Mouse (Mus musculus): ENCODE data around the gene Arid3c. TPM values are rescaled to one million over a fixed set of nuclear protein-coding genes. Genes with fewer than 3 reads are reported as not detected.
"Not testable (repeated sequence)": the region's sequence is repeated elsewhere in the genome, so short reads cannot be mapped to it uniquely, and the experiment has no call there.

Arid3c gene
- polyA plus RNA-seq, 1 experiment from 2014 or later = not detected

DNA sequence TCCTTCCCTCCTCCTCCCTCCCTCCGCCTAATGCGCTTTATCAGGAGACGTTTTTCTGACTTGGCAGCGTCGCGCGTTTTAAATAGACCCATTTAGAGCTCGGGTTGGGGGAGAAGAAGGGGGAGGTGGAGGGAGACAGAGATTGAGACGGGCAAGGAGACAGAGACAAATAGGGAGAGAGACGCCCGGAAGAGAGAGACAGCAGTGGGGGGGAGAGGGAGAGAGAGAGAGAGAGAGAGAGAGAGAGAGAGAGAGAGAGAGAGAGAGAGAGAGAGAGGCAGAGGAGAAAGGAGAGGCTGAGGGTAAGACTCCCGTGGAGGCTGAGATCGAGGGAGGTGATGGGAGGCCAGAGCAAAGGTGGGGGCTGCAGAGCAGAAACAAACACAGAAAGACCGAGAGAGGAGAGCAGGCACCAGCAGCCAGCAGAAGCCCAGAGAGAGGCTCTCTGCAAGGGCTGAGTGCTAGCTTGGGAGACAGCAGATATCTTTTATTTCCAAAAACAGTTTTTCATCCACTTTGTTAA is 46.0 kb downstream of the Arid3c start:
- ATAC-seq (ENCODE audit: low read depth) = not testable (repeated sequence)
- 2% methylated on average over 14 of the region's 14 CpGs for WGBS (ENCODE audit: insufficient replicate concordance)

DNA sequence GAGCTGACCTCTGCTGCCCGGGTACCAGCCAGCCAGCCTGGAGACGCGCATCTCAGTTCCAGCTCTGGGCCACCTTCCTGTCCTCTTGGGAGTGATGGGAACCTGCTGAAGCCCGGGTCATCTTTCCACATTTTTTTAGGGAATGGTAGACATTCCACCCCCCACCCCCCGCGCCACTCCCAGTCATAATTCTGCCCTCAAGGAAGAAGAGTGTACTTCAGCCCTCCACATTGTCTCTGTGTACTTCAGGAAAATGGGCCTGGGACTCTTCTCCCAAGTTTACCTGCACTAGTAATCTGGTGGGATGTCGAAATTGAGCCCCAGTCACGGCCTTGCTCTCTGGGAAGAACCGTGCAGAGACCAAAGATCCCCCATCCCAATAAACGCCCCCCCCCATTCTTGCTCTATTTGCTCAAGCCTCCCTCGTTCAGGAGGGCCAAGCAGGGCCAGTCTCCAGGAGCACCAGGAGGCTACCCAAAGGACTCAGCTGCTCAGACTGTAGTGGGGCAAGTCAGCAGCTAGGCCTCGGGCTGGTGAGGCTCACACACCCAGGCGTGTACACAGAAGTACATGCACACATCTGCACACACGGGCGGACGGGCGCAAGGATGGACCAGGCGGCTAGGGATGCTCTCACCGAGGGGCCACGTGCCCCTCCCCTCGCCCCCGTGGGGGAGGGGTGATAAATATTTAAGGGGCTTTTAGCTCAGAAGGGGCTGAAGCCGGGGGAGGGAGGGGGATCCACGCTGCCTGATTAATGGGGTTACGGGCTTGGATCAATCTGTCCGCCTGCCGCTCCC is 46.6 kb downstream of the Arid3c start:
- peaks cover 43% of the 10 kb centered on the region for H3K27me3 ChIP-seq
- not testable (repeated sequence) for H3K4me1 ChIP-seq (replicated peaks); ATAC-seq (ENCODE audit: low read depth); H3K27ac ChIP-seq; H3K4me3 ChIP-seq (replicated peaks); H3K4me2 ChIP-seq; DNase-seq; H3K9me3 ChIP-seq (replicated peaks); H3K36me3 ChIP-seq; H3K9ac ChIP-seq
- WGBS (ENCODE audit: insufficient replicate concordance) = 6% methylated on average over 21 of the region's 27 CpGs

More for the DNA sequence above, 46.0 kb downstream of the Arid3c start:
- not testable (repeated sequence) for H3K9me3 ChIP-seq (replicated peaks); DNase-seq; H3K4me1 ChIP-seq (replicated peaks); H3K9ac ChIP-seq; H3K4me3 ChIP-seq (replicated peaks); H3K36me3 ChIP-seq; H3K4me2 ChIP-seq; H3K27ac ChIP-seq
- H3K27me3 ChIP-seq = peaks cover 40% of the 10 kb centered on the region

DNA sequence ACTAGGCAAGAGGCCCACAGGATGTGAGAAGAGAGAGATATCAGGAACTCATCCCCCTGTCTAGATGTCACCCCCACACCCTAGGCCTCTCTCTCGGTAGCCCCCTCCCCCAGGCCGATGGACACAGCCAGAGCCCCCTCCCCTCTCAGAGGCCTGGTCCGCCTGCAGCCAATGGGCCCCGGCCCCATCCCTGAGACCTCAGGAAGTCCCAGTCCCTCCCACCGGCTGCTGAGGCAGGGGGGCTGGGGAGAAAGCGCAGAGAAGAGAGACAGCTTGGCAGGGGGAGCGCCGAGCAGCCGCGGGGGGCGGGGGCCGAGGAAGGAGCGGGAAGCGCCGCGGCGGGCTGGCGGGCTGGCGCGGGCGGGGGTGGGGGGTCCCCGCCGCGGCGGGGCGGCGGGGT is 47.6 kb downstream of the Arid3c start:
- H3K4me3 ChIP-seq (replicated peaks); H3K9ac ChIP-seq; H3K4me2 ChIP-seq; ATAC-seq (ENCODE audit: low read depth); DNase-seq; H3K4me1 ChIP-seq (replicated peaks); H3K27ac ChIP-seq; H3K36me3 ChIP-seq; H3K9me3 ChIP-seq (replicated peaks): not testable (repeated sequence)
- WGBS (ENCODE audit: insufficient replicate concordance) = 0% methylated on average over 1 of the region's 27 CpGs
- peaks cover 52% of the 10 kb centered on the region for H3K27me3 ChIP-seq

DNA sequence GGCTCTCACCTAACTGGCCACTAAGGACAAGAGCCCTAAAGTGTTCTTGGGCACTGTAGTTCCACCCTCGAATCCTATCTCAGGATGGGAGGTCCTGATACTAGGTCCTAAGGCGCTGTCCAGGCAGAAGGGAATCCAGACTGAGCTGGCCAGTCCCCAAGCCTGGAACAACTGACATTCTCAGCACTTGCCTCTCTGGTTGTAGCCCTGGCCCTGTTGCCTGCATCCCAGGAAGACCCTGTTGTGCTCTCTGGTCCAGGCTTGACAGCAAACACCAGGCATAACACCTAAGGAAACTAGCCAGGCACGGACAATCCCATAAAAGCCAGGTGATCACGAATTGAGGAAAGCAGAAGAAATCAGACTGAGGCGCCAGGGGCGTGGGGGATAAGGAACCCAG is 48.2 kb downstream of the Arid3c start:
- 19% methylated on average over 6 of the region's 6 CpGs for WGBS (ENCODE audit: insufficient replicate concordance)
- H3K9me3 ChIP-seq (replicated peaks) = no peaks in the 10 kb centered on the region
- no peaks in the 10 kb centered on the region for H3K36me3 ChIP-seq
- ATAC-seq (ENCODE audit: low read depth) (no peak), DNase-seq (no peak)
- H3K9ac ChIP-seq = no peak overlapping the region
- peak overlapping the region; percentile 29; the same call in 1 of the 2 replicates for H3K27ac ChIP-seq
- H3K4me2 ChIP-seq = no peak overlapping the region
- no peak overlapping the region for H3K4me3 ChIP-seq (replicated peaks)
- peaks cover 56% of the 10 kb centered on the region for H3K27me3 ChIP-seq
- H3K4me1 ChIP-seq (replicated peaks) = no peaks in the 10 kb centered on the region

DNA sequence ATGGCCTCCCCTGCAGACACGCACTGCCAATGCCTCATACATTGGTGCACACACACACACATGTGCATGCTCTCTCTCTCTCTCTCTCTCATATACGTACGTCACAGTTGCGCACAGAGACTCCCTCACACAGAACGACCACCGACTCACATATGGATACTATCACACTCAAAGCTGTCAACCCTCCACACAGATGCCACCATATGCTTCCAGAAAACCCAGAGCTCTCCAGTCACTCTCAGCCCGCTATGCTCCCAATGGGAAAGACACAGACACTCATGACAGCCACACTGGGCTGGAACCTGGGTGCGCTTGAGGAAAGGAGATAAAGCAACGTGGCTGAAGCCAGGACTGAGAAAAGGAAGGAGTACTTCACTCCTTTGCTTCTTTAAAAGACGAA is 49.0 kb downstream of the Arid3c start:
- Histone ChIP-seq H3K4me3 (replicated peaks) (no peak overlapping the region), H3K4me1 (replicated peaks) (no peaks in the 10 kb centered on the region), H3K9ac (no peak overlapping the region), H3K4me2 (no peak overlapping the region), H3K27me3 (peaks cover 62% of the 10 kb centered on the region), H3K9me3 (replicated peaks) (no peaks in the 10 kb centered on the region), H3K36me3 (no peaks in the 10 kb centered on the region), H3K27ac (no peak overlapping the region)
- ATAC-seq (ENCODE audit: low read depth) = no peak
- WGBS (ENCODE audit: insufficient replicate concordance) = 67% methylated on average over 10 of the region's 10 CpGs
- DNase-seq = no peak

DNA sequence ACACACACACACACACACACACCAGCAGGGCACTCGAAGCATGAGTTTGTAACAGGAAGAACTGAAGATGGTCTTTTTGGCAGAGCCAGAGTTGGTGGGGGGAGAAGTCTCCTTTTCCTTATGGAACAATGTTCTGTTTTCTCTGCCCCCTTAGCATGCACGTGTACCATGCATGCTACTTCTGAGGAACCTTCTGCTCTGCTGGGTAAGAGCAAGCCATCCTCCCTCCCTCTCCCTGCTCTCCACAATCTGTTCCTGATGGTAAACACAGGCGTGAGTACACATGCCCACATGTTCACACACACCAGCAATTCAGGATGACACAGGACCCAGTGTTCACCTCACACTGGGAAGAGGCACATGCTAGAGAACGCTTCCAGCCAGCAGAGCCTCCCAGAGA is 49.8 kb downstream of the Arid3c start:
- H3K36me3 ChIP-seq = no peaks in the 10 kb centered on the region
- ATAC-seq (ENCODE audit: low read depth) = no peak
- no peak overlapping the region for H3K4me3 ChIP-seq (replicated peaks)
- H3K9ac ChIP-seq = no peak overlapping the region
- 48% methylated on average over 4 of the region's 4 CpGs for WGBS (ENCODE audit: insufficient replicate concordance)
- H3K27me3 ChIP-seq = peaks cover 63% of the 10 kb centered on the region
- H3K9me3 ChIP-seq (replicated peaks) = no peaks in the 10 kb centered on the region
- no peak for DNase-seq
- H3K4me2 ChIP-seq = no peak overlapping the region
- no peaks in the 10 kb centered on the region for H3K4me1 ChIP-seq (replicated peaks)
- no peak overlapping the region for H3K27ac ChIP-seq

DNA sequence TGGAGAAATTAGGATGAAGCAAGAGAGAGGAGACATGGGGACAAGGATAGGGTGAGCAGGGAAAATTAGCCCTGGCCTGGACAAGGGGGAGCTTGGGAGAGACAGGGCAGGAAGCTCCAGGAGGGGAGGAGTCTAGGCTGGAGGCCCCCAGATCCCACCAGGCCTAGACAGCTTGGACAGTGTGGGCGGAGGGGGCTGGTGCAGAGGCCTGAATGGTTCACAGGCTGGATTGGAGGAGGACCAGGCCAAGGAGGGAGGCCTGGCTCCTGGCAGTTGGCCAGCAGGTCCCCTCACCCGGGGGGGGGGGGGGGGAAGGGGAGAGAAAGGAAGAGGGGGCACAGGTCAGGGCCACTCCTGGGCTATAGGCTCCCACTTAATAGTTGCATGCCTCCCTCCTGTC is 51.7 kb downstream of the Arid3c start:
- H3K9me3 ChIP-seq (replicated peaks) = no peaks in the 10 kb centered on the region
- H3K9ac ChIP-seq = no peak overlapping the region
- H3K4me1 ChIP-seq (replicated peaks) = no peaks in the 10 kb centered on the region
- 70% methylated on average over 1 of the region's 2 CpGs for WGBS (ENCODE audit: insufficient replicate concordance)
- no peak overlapping the region for H3K4me3 ChIP-seq (replicated peaks)
- DNase-seq = no peak
- peaks cover 62% of the 10 kb centered on the region for H3K27me3 ChIP-seq
- H3K27ac ChIP-seq = no peak overlapping the region
- H3K36me3 ChIP-seq = no peaks in the 10 kb centered on the region
- H3K4me2 ChIP-seq = no peak overlapping the region
- ATAC-seq (ENCODE audit: low read depth) = no peak

DNA sequence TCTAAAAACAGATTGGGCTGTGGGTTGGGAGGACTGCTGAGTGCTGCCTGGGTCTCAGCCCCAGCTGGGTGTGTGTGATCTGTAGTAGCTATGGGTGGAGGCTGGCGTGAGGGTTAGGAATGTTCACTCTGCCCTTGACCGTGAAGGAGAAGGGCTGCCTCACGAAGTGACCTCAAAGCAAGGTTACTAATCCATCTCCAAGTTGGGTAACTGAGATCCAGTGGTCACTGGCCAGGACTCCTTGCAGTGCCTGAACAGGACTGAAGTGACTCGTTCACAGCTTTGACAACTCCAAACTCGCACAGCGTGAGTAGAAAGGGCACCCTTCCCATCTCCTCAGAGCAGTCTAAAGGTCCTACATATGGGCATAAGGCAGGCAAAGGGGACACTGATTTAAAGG is 52.1 kb downstream of the Arid3c start:
- H3K4me2 ChIP-seq = no peak overlapping the region
- no peaks in the 10 kb centered on the region for H3K4me1 ChIP-seq (replicated peaks)
- no peak overlapping the region for H3K27ac ChIP-seq
- H3K27me3 ChIP-seq = peaks cover 58% of the 10 kb centered on the region
- no peak overlapping the region for H3K4me3 ChIP-seq (replicated peaks)
- DNase-seq (no peak), ATAC-seq (ENCODE audit: low read depth) (no peak)
- no peaks in the 10 kb centered on the region for H3K9me3 ChIP-seq (replicated peaks)
- 57% methylated on average over 6 of the region's 6 CpGs for WGBS (ENCODE audit: insufficient replicate concordance)
- no peak overlapping the region for H3K9ac ChIP-seq
- H3K36me3 ChIP-seq = no peaks in the 10 kb centered on the region

DNA sequence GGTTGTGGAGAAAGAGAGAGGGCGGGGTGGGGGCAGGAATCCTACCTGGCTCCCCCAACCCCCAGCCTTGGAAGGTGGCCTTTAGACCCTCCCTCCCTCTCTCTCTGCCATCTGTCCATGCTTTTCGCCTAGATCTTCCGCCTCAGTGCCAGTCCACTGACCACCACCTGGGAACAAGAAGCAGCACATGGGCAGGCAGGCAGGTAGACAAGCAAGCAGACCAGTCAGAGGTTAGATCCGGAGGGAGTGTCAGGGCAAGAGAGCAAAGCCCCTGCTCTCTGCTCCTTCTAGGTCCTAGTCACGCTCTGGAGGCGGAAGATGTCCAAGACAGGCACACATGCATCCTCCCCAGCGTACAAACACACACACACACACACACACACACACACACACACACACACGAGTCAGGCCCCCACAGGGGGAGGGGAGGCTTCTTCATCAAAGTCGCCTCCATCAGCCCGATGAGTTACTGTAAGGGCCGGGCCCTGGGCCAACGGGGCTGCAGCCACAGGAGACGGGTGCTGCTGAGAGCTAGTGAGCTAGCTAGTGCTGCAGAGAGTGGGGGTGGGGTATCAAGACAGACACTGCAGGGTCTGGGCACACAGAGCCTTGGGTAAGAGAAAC is 53.8 kb downstream of the Arid3c start:
- no peaks in the 10 kb centered on the region for H3K4me1 ChIP-seq (replicated peaks)
- peaks cover 58% of the 10 kb centered on the region for H3K27me3 ChIP-seq
- H3K4me2 ChIP-seq = no peak overlapping the region
- no peak for ATAC-seq (ENCODE audit: low read depth)
- no peaks in the 10 kb centered on the region for H3K36me3 ChIP-seq
- WGBS (ENCODE audit: insufficient replicate concordance) = 44% methylated on average over 11 of the region's 13 CpGs
- H3K9ac ChIP-seq = no peak overlapping the region
- no peak for DNase-seq
- no peak overlapping the region for H3K4me3 ChIP-seq (replicated peaks)
- H3K27ac ChIP-seq = no peak overlapping the region
- H3K9me3 ChIP-seq (replicated peaks) = no peaks in the 10 kb centered on the region

DNA sequence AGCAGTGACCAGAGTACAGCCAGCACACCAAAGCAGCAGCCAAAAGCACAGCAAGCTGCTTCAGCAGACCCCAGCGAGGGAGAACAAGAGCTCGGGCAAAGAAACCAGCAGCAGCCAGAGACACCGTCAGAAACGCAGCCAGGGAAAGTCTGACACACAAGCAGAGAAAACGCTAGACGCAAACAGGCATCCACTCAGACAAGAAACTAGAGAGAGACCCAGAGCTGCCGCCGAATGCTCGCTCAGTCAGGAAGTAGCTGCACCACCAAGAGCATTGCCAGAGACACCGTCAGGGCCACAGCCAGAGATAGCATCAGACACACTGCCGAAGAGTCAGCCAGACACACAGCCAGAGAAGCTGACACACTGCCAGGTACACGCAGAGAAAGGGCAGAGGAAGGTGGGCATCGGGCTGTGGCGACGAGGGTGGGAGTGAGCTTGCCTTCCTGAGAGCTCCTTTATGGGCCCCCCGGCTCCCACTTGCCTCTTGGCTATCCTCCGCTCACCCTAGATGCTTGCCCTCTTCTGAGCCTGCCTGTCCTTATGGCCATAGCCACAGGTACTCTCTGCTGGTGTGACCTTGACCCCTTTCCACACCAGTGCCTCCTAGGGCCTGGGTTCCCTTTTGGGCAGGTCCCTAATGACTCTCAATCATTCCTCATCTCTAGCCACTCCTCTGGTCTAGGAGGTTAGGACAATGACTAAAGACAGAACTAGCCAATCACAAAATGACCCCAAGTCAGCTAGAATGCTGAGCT is 54.5 kb downstream of the Arid3c start:
- Histone ChIP-seq H3K4me2 (no peak overlapping the region), H3K27ac (no peak overlapping the region), H3K4me3 (replicated peaks) (no peak overlapping the region), H3K9ac (no peak overlapping the region), H3K36me3 (no peaks in the 10 kb centered on the region), H3K9me3 (replicated peaks) (no peaks in the 10 kb centered on the region), H3K4me1 (replicated peaks) (no peaks in the 10 kb centered on the region), H3K27me3 (peaks cover 53% of the 10 kb centered on the region)
- WGBS (ENCODE audit: insufficient replicate concordance) = 36% methylated on average over 17 of the region's 17 CpGs
- DNase-seq = no peak
- ATAC-seq (ENCODE audit: low read depth) = no peak
